Mouse (Mus musculus): ENCODE data around the gene Amz1. TPM values are rescaled to one million over a fixed set of nuclear protein-coding genes. Genes with fewer than 3 reads are reported as not detected.

Gene Amz1
- polyA plus RNA-seq, 1 experiment from 2014 or later, result 0.76 TPM

DNA sequence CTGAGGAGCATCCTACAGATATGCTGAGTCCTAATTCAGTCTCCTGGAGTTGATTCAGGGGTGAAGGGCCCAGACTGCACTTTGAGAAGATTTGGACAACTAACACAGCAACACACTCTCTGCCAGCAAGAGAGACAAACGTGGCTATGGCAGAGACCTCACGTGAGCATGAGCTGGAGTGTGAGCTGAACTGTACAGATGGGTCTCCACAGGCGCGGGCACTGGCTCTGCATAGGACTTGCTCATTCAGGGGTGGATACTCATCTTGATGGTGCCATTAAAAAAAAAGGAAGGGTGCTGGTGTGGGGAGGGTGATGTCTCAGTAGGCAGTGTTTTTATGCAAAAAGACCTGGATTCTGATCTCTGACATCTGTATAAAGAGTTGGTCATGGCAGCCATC is 51.2 kb downstream of the Amz1 start:
- H3K36me3 ChIP-seq (replicated peaks; ENCODE audit: control insufficient read depth, insufficient read depth, low read depth, low read length), result no peaks in the 10 kb centered on the region; the same call in 1 of the 2 replicates
- H3K9me3 ChIP-seq (replicated peaks; ENCODE audit: control insufficient read depth, low read length), result no peaks in the 10 kb centered on the region
- no peak overlapping the region for H3K4me2 ChIP-seq (ENCODE audit: low read depth, low read length)
- H3K4me3 ChIP-seq (ENCODE audit: low read depth, low read length), result no peak overlapping the region
- H3K27ac ChIP-seq (replicated peaks; ENCODE audit: low read depth, low read length), result no peak overlapping the region
- H3K9ac ChIP-seq (replicated peaks; ENCODE audit: low read length), result no peak overlapping the region
- H3K27me3 ChIP-seq (ENCODE audit: control insufficient read depth, insufficient read depth, low read length), result no peaks in the 10 kb centered on the region
- WGBS, result 90% methylated on average over 4 of the region's 4 CpGs
- ATAC-seq (replicated peaks; ENCODE audit: insufficient number of reproducible peaks, low FRiP score, low TSS enrichment, low read depth) (no peak), DNase-seq (ENCODE audit: low spot score) (no peak)
- no peaks in the 10 kb centered on the region; the same call in 1 of the 2 replicates for H3K4me1 ChIP-seq (ENCODE audit: control insufficient read depth, insufficient read depth, low read length)

DNA sequence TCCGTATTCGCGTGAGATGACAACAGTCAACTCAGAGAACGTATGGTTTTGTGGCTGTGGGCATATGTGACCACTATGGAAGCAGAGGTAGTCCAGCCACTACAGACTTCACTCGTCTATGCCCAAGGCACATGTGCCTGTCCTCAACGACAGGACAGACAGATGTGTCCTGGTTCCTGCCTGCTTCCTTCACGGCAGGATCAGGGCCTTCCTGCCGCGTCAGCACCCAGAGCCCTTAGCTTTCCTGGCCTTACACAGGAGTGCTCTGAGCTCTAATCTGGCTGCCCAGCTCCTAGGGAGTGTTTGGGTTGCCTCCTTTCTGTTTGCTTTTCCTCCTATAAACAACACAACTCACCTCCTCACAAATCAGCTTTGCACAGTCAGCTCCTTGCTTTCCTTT is 53.0 kb downstream of the Amz1 start:
- Histone ChIP-seq H3K9ac (replicated peaks; ENCODE audit: low read length) (no peak overlapping the region), H3K9me3 (replicated peaks; ENCODE audit: control insufficient read depth, low read length) (no peaks in the 10 kb centered on the region), H3K4me3 (ENCODE audit: low read depth, low read length) (no peak overlapping the region), H3K36me3 (replicated peaks; ENCODE audit: control insufficient read depth, insufficient read depth, low read depth, low read length) (no peaks in the 10 kb centered on the region; the same call in 1 of the 2 replicates), H3K4me1 (ENCODE audit: control insufficient read depth, insufficient read depth, low read length) (no peaks in the 10 kb centered on the region; the same call in 1 of the 2 replicates), H3K27ac (replicated peaks; ENCODE audit: low read depth, low read length) (no peak overlapping the region), H3K4me2 (ENCODE audit: low read depth, low read length) (no peak overlapping the region), H3K27me3 (ENCODE audit: control insufficient read depth, insufficient read depth, low read length) (no peaks in the 10 kb centered on the region)
- DNase-seq (ENCODE audit: low spot score), result no peak
- WGBS, result 73% methylated on average over 9 of the region's 9 CpGs
- ATAC-seq (replicated peaks; ENCODE audit: insufficient number of reproducible peaks, low FRiP score, low TSS enrichment, low read depth), result no peak

DNA sequence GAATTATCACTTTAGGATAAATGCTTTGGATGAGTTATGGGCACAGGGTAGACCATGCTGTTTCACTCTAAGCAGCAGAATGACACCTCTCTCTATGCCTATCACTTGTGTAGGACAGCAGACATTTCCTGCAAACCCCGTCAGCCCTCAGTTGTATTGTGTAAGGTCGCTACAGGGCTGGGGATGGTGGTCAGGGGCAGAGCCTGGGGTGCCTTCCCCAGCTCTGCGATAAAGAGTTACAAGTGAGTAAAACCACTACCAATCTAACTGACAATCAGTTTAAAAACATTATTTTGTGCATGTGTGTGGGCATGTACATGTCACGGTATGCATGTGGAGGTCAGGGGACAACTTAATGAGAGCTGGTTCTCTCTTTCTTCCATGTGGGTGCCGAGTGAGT is 57.2 kb downstream of the Amz1 start:
- ATAC-seq (replicated peaks; ENCODE audit: insufficient number of reproducible peaks, low FRiP score, low TSS enrichment, low read depth) (no peak), DNase-seq (ENCODE audit: low spot score) (no peak)
- no peak overlapping the region for H3K27ac ChIP-seq (replicated peaks; ENCODE audit: low read depth, low read length)
- no peaks in the 10 kb centered on the region for H3K27me3 ChIP-seq (ENCODE audit: control insufficient read depth, insufficient read depth, low read length)
- no peak overlapping the region for H3K9ac ChIP-seq (replicated peaks; ENCODE audit: low read length)
- no peak overlapping the region for H3K4me2 ChIP-seq (ENCODE audit: low read depth, low read length)
- no peaks in the 10 kb centered on the region for H3K9me3 ChIP-seq (replicated peaks; ENCODE audit: control insufficient read depth, low read length)
- WGBS, result 90% methylated on average over 5 of the region's 5 CpGs
- H3K4me3 ChIP-seq (ENCODE audit: low read depth, low read length), result no peak overlapping the region
- H3K36me3 ChIP-seq (replicated peaks; ENCODE audit: control insufficient read depth, insufficient read depth, low read depth, low read length), result peaks cover 3% of the 10 kb centered on the region
- H3K4me1 ChIP-seq (ENCODE audit: control insufficient read depth, insufficient read depth, low read length), result no peaks in the 10 kb centered on the region

DNA sequence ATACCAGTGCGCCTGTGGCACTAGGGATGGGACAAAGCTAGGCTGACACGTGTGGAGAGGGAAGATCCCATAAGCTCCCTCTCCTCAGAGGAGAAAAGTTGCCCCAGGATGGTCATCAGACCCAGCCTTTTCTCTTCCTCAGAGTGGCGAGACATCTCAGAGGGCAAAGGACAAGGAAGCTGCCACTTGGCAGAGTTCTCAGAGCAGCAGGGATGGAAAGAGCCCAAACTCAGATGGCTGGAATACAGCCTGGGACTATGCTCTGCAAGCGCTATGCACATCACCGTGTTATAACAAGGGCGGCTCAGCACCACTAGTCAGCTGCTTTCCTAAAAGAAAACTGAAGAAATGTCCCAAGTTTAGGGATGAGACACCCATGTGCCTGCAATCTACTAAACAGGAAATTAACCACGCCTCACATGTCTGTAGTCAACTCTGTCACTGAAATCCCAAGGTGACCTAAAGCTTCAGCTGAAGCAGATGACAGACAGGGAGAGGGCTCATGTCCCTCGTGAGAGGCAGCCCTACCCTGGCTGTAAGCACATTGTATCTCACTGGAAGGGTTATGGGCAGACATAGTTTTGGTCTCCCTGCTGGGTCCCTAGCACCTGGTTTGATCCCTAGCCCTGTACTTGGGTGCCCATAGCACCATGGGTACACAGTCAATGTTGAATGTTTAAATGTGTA is 58.1 kb downstream of the Amz1 start:
- H3K4me1 ChIP-seq (ENCODE audit: control insufficient read depth, insufficient read depth, low read length), result no peaks in the 10 kb centered on the region
- no peak overlapping the region for H3K4me2 ChIP-seq (ENCODE audit: low read depth, low read length)
- H3K9ac ChIP-seq (replicated peaks; ENCODE audit: low read length), result no peak overlapping the region
- ATAC-seq (replicated peaks; ENCODE audit: insufficient number of reproducible peaks, low FRiP score, low TSS enrichment, low read depth) (no peak), DNase-seq (ENCODE audit: low spot score) (no peak)
- peaks cover 3% of the 10 kb centered on the region for H3K36me3 ChIP-seq (replicated peaks; ENCODE audit: control insufficient read depth, insufficient read depth, low read depth, low read length)
- no peak overlapping the region for H3K27ac ChIP-seq (replicated peaks; ENCODE audit: low read depth, low read length)
- 84% methylated on average over 8 of the region's 8 CpGs for WGBS
- H3K27me3 ChIP-seq (ENCODE audit: control insufficient read depth, insufficient read depth, low read length), result no peaks in the 10 kb centered on the region
- no peaks in the 10 kb centered on the region for H3K9me3 ChIP-seq (replicated peaks; ENCODE audit: control insufficient read depth, low read length)
- no peak overlapping the region for H3K4me3 ChIP-seq (ENCODE audit: low read depth, low read length)

DNA sequence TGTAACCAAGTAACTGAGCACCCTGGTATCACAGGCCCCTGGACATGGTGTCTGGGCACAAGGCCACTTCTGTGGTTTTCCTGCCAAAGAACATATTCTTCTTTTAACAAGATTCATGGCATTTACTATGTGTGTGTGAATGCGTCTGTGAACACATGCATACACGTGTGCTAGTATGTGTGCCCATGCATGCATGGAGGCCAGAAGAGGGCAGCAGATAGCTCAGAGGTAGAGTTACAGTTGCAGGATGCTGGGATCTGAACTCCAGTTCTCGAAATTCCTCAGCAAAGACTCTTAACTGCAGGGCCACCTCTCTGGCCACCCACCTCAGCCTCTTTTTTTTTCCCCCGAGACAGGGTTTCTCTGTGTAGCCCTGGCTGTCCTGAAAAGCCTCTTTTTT is 59.6 kb downstream of the Amz1 start:
- no peak overlapping the region for H3K9ac ChIP-seq (replicated peaks; ENCODE audit: low read length)
- ATAC-seq (replicated peaks; ENCODE audit: insufficient number of reproducible peaks, low FRiP score, low TSS enrichment, low read depth), result no peak
- no peak overlapping the region for H3K4me2 ChIP-seq (ENCODE audit: low read depth, low read length)
- no peaks in the 10 kb centered on the region for H3K4me1 ChIP-seq (ENCODE audit: control insufficient read depth, insufficient read depth, low read length)
- no peak overlapping the region for H3K4me3 ChIP-seq (ENCODE audit: low read depth, low read length)
- 93% methylated on average over 4 of the region's 4 CpGs for WGBS
- no peak for DNase-seq (ENCODE audit: low spot score)
- peaks cover 3% of the 10 kb centered on the region for H3K36me3 ChIP-seq (replicated peaks; ENCODE audit: control insufficient read depth, insufficient read depth, low read depth, low read length)
- no peaks in the 10 kb centered on the region for H3K27me3 ChIP-seq (ENCODE audit: control insufficient read depth, insufficient read depth, low read length)
- no peaks in the 10 kb centered on the region for H3K9me3 ChIP-seq (replicated peaks; ENCODE audit: control insufficient read depth, low read length)
- no peak overlapping the region for H3K27ac ChIP-seq (replicated peaks; ENCODE audit: low read depth, low read length)

DNA sequence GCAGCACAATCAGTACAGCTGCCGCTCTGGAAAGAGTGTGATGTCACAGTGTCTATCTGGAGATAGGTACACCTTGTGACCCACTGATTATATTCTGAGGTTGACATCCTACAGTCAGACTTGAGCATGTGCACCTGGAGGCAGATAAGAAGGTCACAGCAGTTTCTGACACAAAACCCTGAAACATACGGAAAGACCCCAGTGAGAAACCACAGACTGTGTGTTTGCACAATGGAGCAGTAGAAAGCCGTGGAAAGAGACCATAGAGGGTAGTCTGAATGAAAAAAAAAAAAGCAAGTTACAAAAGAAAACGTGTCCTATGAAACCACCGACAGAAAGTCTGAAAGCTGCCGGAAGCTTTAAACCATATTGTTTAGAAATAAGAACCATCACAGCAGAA is 60.4 kb downstream of the Amz1 start:
- H3K4me1 ChIP-seq (ENCODE audit: control insufficient read depth, insufficient read depth, low read length), result no peaks in the 10 kb centered on the region
- 89% methylated on average over 6 of the region's 6 CpGs for WGBS
- H3K9ac ChIP-seq (replicated peaks; ENCODE audit: low read length), result no peak overlapping the region
- no peak overlapping the region for H3K27ac ChIP-seq (replicated peaks; ENCODE audit: low read depth, low read length)
- H3K4me3 ChIP-seq (ENCODE audit: low read depth, low read length), result no peak overlapping the region
- DNase-seq (ENCODE audit: low spot score) (no peak), ATAC-seq (replicated peaks; ENCODE audit: insufficient number of reproducible peaks, low FRiP score, low TSS enrichment, low read depth) (no peak)
- H3K36me3 ChIP-seq (replicated peaks; ENCODE audit: control insufficient read depth, insufficient read depth, low read depth, low read length), result peaks cover 3% of the 10 kb centered on the region
- H3K27me3 ChIP-seq (ENCODE audit: control insufficient read depth, insufficient read depth, low read length), result no peaks in the 10 kb centered on the region
- H3K9me3 ChIP-seq (replicated peaks; ENCODE audit: control insufficient read depth, low read length), result no peaks in the 10 kb centered on the region
- no peak overlapping the region for H3K4me2 ChIP-seq (ENCODE audit: low read depth, low read length)

DNA sequence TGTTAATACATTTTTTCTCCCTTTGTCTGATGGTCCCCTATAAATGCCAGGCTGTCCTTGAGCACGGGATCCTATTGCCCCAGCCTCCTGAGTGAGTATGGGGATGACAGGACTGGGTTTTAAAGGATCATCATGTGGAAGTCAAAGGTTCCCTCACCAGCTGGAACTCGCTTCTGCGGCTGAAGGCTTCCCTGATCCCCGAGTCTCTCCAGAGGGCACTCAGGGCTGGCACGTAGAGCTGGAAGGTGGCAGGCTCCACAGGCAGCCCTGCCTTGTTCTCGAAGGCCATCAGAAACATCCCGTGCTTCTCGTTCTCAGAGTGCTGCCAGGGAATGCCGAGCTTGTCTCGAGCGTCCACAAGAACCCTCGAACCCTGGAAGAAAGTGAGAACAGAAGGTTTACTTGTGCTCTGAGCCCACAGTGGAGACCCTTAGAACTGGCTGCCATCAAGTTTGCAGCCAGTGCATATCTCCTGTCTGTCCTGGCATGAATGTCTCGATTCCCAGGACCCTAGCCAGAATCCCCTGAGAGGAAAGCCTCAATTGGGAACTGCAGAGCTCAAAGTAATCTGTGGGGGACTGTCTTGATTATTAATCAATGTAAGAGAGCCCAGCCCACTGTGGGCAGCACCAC is 61.4 kb downstream of the Amz1 start:
- Histone ChIP-seq H3K27me3 (ENCODE audit: control insufficient read depth, insufficient read depth, low read length) (no peaks in the 10 kb centered on the region), H3K27ac (replicated peaks; ENCODE audit: low read depth, low read length) (no peak overlapping the region), H3K9ac (replicated peaks; ENCODE audit: low read length) (no peak overlapping the region), H3K4me3 (ENCODE audit: low read depth, low read length) (no peak overlapping the region), H3K36me3 (replicated peaks; ENCODE audit: control insufficient read depth, insufficient read depth, low read depth, low read length) (peaks cover 3% of the 10 kb centered on the region), H3K4me1 (ENCODE audit: control insufficient read depth, insufficient read depth, low read length) (no peaks in the 10 kb centered on the region), H3K9me3 (replicated peaks; ENCODE audit: control insufficient read depth, low read length) (no peaks in the 10 kb centered on the region), H3K4me2 (ENCODE audit: low read depth, low read length) (no peak overlapping the region)
- ATAC-seq (replicated peaks; ENCODE audit: insufficient number of reproducible peaks, low FRiP score, low TSS enrichment, low read depth) (no peak), DNase-seq (ENCODE audit: low spot score) (no peak)
- 85% methylated on average over 13 of the region's 13 CpGs for WGBS

DNA sequence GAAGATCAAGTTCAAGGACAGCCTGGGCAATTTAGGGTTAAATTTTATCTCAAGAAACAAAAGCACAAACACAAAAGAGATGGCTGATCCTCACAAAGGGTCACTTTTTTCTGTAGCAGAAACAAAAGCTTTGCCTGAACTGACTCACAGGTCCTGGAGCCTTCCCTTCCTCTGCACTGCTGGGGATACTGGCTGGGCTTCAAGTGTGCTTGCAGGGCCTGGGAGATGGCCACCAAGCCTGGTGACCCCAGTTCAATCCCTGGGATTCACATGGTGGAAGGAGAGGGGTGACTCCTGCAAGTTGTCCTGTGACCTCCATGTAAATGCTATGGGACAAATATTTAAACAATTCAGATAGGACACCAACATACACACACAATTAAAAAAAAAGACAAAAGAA is 65.6 kb downstream of the Amz1 start:
- Histone ChIP-seq H3K4me2 (ENCODE audit: low read depth, low read length) (no peak overlapping the region), H3K4me1 (ENCODE audit: control insufficient read depth, insufficient read depth, low read length) (no peaks in the 10 kb centered on the region), H3K9ac (replicated peaks; ENCODE audit: low read length) (no peak overlapping the region), H3K9me3 (replicated peaks; ENCODE audit: control insufficient read depth, low read length) (no peaks in the 10 kb centered on the region; the same call in 1 of the 2 replicates), H3K36me3 (replicated peaks; ENCODE audit: control insufficient read depth, insufficient read depth, low read depth, low read length) (no peaks in the 10 kb centered on the region), H3K27ac (replicated peaks; ENCODE audit: low read depth, low read length) (no peak overlapping the region), H3K4me3 (ENCODE audit: low read depth, low read length) (no peak overlapping the region), H3K27me3 (ENCODE audit: control insufficient read depth, insufficient read depth, low read length) (no peaks in the 10 kb centered on the region)
- DNase-seq (ENCODE audit: low spot score) (no peak), ATAC-seq (replicated peaks; ENCODE audit: insufficient number of reproducible peaks, low FRiP score, low TSS enrichment, low read depth) (no peak)
